Comparison of ENCODE assay signal across 8 mouse cellular contexts in the genomic region with DNA sequence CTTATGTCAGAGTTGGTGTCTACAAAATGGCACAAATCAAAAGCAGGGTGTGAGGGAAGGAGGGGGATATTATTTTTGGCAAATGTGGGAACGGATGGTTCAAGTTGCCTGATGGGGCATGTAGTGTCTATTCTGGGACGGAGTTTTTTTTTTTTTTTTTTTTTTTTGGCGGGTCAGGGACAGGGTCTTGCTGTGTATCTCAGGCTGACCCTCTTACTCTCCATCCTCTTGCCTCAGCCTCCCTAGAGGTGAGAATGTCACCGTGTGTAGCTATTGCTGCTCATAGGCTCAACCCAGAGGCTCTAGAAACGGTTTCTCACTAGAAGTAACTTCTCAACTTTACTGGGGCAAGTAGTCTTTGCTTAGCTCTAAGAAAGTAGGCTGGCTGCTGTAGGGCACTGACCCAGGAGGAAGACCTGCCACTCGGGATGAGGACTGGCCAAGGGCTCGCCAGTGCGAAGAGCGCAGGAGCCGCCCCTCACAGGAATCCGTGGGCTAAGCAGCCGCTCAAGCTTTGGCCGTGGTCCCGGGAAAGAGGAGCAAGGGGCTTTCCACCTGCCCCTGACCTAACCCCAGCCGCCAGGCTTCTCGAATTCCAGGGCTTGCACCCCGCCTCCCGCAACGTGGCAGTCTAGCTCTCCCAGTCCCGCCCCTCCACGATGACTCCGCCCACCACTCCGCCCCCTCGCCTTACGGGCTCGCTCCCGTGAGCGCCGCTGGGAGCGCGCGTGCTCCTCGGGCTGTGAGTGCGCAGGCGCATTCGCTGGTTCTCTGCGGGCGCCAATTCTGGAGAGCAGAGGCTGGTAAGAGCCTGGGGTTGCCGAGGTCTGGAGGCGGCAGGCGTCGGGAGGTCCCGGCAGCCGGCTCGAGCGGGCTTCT. TPM values are rescaled to one million over a fixed set of nuclear protein-coding genes. Genes with fewer than 3 reads are reported as not detected.
DNase-seq lines count a peak whose midpoint lies in the region; ATAC-seq lines count a peak whose summit lies in the region.

Gene Alg6 (plus strand): TSS at position 761 of the 879 bp plus-strand sequence.

- H3K27me3 ChIP-seq in hindbrain, embryonic 14.5 days (ENCODE audit: control insufficient read depth, insufficient read depth, low read length), result no peaks in the 10 kb centered on the region

- H3K9me3 ChIP-seq in hindbrain, embryonic 14.5 days (ENCODE audit: control insufficient read depth, low read length), result no peaks in the 10 kb centered on the region

- H3K9ac ChIP-seq in hindbrain, embryonic 14.5 days, result peak within 1 kb of the TSS; percentile 70

- whole genome bisulfite sequencing in hindbrain, embryonic 14.5 days, result 4% methylated on average over 42 of the region's 46 CpGs

- H3K36me3 ChIP-seq in hindbrain, embryonic 14.5 days (replicated peaks; ENCODE audit: control insufficient read depth, insufficient read depth), result no peaks in the 10 kb centered on the region

- H3K4me3 ChIP-seq in hindbrain, embryonic 14.5 days (replicated peaks; ENCODE audit: low read length), result peak within 1 kb of the TSS; percentile 52

- peak; percentile 97 for DNase-seq in R1 (ENCODE audit: low read depth, low spot score)
- DNase-seq in cerebellum, postnatal 25 days, result peak; percentile 97 to 99
- DNase-seq in frontal cortex, postnatal 25 days (ENCODE audit: low spot score in 2 of 2), result peak; percentile 91 to 96
- DNase-seq in hindbrain, embryonic 14.5 days (ENCODE audit: low spot score), result peak; percentile 97
- peak; percentile 95 to 97 for DNase-seq in layer of hippocampus, postnatal 36 days
- peak; percentile 95 for DNase-seq in lung, postnatal 36 days
- DNase-seq in retina, postnatal 1 day, result peak; percentile 96
- peak; percentile 95 to 98 for DNase-seq in urinary bladder, adult 18-20 months (ENCODE audit: low spot score in 2 of 2)

- 0 out of 2 replicates have a peak within 1 kb of the TSS, but pooled peaks have one; percentile 15 for H3K27ac ChIP-seq in hindbrain, embryonic 14.5 days

- peak; percentile 95 for ATAC-seq in hindbrain, embryonic 14.5 days (ENCODE audit: low FRiP score)

- H3K4me2 ChIP-seq in hindbrain, embryonic 14.5 days (replicated peaks), result peak within 1 kb of the TSS; percentile 74

- H3K4me1 ChIP-seq in hindbrain, embryonic 14.5 days (replicated peaks; ENCODE audit: control insufficient read depth, insufficient read depth, low read length), result no peaks in the 10 kb centered on the region

RNA-seq across cellular contexts. Expression of gene Alg6, which starts in this region (rescaled TPM):
- 13.2 and 13.6 TPM in 2 replicates for polyA plus RNA-seq in hindbrain, embryonic 14.5 days (2014; fragmentation: Nextera tagmentation; extraction: Ambion mirVana)
- 10 to 100 TPM in 1 of 2 experiments, 1 to 10 TPM in 1; 9.8 to 11.0 TPM for total RNA-seq in layer of hippocampus, postnatal 36 days (2021)

Comparison
In these comparisons a context has a peak if more than half of its experiments do, and no peak if none do; other contexts are left out.
1. Peak in every context shown above with its lines: DNase-seq, ATAC-seq, H3K4me3 ChIP-seq and H3K27ac ChIP-seq.